ENCODE assay signal across 8 mouse cellular contexts in genomic region chr19:10323362-10323837, GRCm38 (mm10). TPM values are rescaled to one million over a fixed set of nuclear protein-coding genes. Genes with fewer than 3 reads are reported as not detected.
DNase-seq lines count a peak whose midpoint lies in the region; ATAC-seq and TF ChIP-seq lines count a peak whose summit lies in the region.

No protein-coding gene starts in this region.

- 6% methylated on average over 9 of the region's 9 CpGs for WGBS in lung, adult 2 months
- WGBS in lung, postnatal 0 days = 5% methylated on average over 9 of the region's 9 CpGs
- WGBS in stomach, postnatal 0 days = 8% methylated on average over 9 of the region's 9 CpGs

- peaks cover 2% of the 10 kb centered on the region; the same call in 1 of the 2 replicates for H3K4me1 ChIP-seq in lung, adult 2 months (ENCODE audit: control insufficient read depth, insufficient read depth, low read length)
- H3K4me1 ChIP-seq in lung, postnatal 0 days (ENCODE audit: insufficient read depth, low read depth, low read length) = no peaks in the 10 kb centered on the region; the same call in 1 of the 2 replicates
- 0 out of 2 replicates have a peak, but pooled peaks cover 2% of the 10 kb centered on the region for H3K4me1 ChIP-seq in stomach, postnatal 0 days (replicated peaks; ENCODE audit: control insufficient read depth, insufficient read depth)

- TF ChIP-seq CTCF in lung, adult 2 months (IDR thresholded peaks at IDR 0.05; ENCODE audit: insufficient read depth, low read length) = no peak
- TF ChIP-seq CTCF in lung, postnatal 0 days (IDR thresholded peaks at IDR 0.05) = no peak
- no peak for TF ChIP-seq CTCF in stomach, postnatal 0 days (IDR thresholded peaks at IDR 0.05; ENCODE audit: low read depth)

- no peaks in the 10 kb centered on the region for H3K36me3 ChIP-seq in lung, postnatal 0 days (ENCODE audit: insufficient read depth, low read length)
- no peaks in the 10 kb centered on the region for H3K36me3 ChIP-seq in stomach, postnatal 0 days (ENCODE audit: control insufficient read depth, insufficient read depth, low read length)

- ATAC-seq in lung, postnatal 0 days = peak; percentile 79
- ATAC-seq in stomach, postnatal 0 days (ENCODE audit: low FRiP score, low TSS enrichment) = peak; percentile 83

- H3K4me2 ChIP-seq in lung, postnatal 0 days (replicated peaks; ENCODE audit: low read depth, low read length) = no peak overlapping the region
- H3K4me2 ChIP-seq in stomach, postnatal 0 days (replicated peaks; ENCODE audit: low read depth) = no peak overlapping the region

- peak; percentile 87 for TF ChIP-seq EP300 in lung, postnatal 0 days (IDR thresholded peaks at IDR 0.05)
- no peak for TF ChIP-seq EP300 in stomach, postnatal 0 days (optimal IDR thresholded peaks at IDR 0.05)

- intact Hi-C loops in left cerebral cortex, postnatal 14 days (cut with DNase I) = no loop called here

- H3K27ac ChIP-seq in lung, postnatal 0 days (ENCODE audit: low read length) = no peak overlapping the region
- no peak overlapping the region for H3K27ac ChIP-seq in stomach, postnatal 0 days (replicated peaks)

- DNase-seq in adrenal gland, adult 2 months = peak; percentile 63
- no peak for DNase-seq in adrenal gland, postnatal 4 days (ENCODE audit: low spot score in 2 of 2)
- peak; percentile 37 to 69 for DNase-seq in lung, adult 18-20 months
- DNase-seq in lung, adult 2 months = no peak
- DNase-seq in lung, postnatal 0 days (ENCODE audit: low spot score) = peak; percentile 66
- DNase-seq in stomach, postnatal 0 days (ENCODE audit: low spot score) = peak; percentile 76
- DNase-seq in left cerebral cortex, postnatal 14 days (ENCODE audit: low spot score in 2 of 2) = no peak
- no peak for DNase-seq in layer of hippocampus, postnatal 36 days

- TF ChIP-seq POLR2A in lung, adult 2 months (IDR thresholded peaks at IDR 0.05; ENCODE audit: borderline replicate concordance, extremely low read depth, low read depth, low read length) = no peak

- no peak overlapping the region for H3K4me3 ChIP-seq in lung, adult 2 months (replicated peaks; ENCODE audit: extremely low read depth, low read depth, low read length)
- H3K4me3 ChIP-seq in lung, postnatal 0 days (ENCODE audit: low read depth, low read length) = no peak overlapping the region
- H3K4me3 ChIP-seq in stomach, postnatal 0 days (ENCODE audit: low read depth, low read length) = no peak overlapping the region

- H3K27me3 ChIP-seq in lung, postnatal 0 days (replicated peaks; ENCODE audit: insufficient read depth, low read length) = no peaks in the 10 kb centered on the region
- H3K27me3 ChIP-seq in stomach, postnatal 0 days (ENCODE audit: control insufficient read depth, insufficient read depth, low read length) = no peaks in the 10 kb centered on the region

- no peak overlapping the region for H3K9ac ChIP-seq in lung, postnatal 0 days (replicated peaks; ENCODE audit: low read depth)
- H3K9ac ChIP-seq in stomach, postnatal 0 days (ENCODE audit: low read length) = no peak overlapping the region

- no peaks in the 10 kb centered on the region for H3K9me3 ChIP-seq in lung, postnatal 0 days (ENCODE audit: low read length)
- no peaks in the 10 kb centered on the region for H3K9me3 ChIP-seq in stomach, postnatal 0 days (ENCODE audit: control insufficient read depth, low read length)

RNA-seq across cellular contexts. Expression of gene Dagla, which starts 18.7 kb away (rescaled TPM):
- 1 to 10 TPM; 6.5 to 6.8 TPM for total RNA-seq in adrenal gland, adult 2 months (2021)
- polyA plus RNA-seq in adrenal gland, adult 2 months (2012; rRNA removed) = 8.9 and 10.2 TPM in 2 replicates
- total RNA-seq in adrenal gland, postnatal 4 days (2021) = 1 to 10 TPM; 5.2 to 6.4 TPM
- polyA plus RNA-seq in lung, adult 2 months (2012; rRNA removed) = 15.3 TPM in 2 replicates
- 1.2 and 1.4 TPM in 2 replicates for polyA plus RNA-seq in lung, postnatal 0 days (2015; fragmentation: Nextera tagmentation; extraction: Ambion mirVana)
- 1.3 and 1.7 TPM in 2 replicates for polyA plus RNA-seq in stomach, postnatal 0 days (2015; fragmentation: Nextera tagmentation; extraction: Ambion mirVana)
- 10 to 100 TPM; 84.2 to 85.4 TPM for total RNA-seq in left cerebral cortex, postnatal 14 days (2021)
- 100 to 1,000 TPM; 122 to 123 TPM for total RNA-seq in layer of hippocampus, postnatal 36 days (2021)

Comparison
In these comparisons a context has a peak if more than half of its experiments do, and no peak if none do; other contexts are left out.
1. DNase-seq: peak in adrenal gland, adult 2 months (single experiment), lung, adult 18-20 months (2 of 2), lung, postnatal 0 days (single experiment) and stomach, postnatal 0 days (single experiment); none in adrenal gland, postnatal 4 days (0 of 2), lung, adult 2 months (single experiment), left cerebral cortex, postnatal 14 days (0 of 2) and layer of hippocampus, postnatal 36 days (0 of 2).
2. RNA of gene Dagla, which starts 18.7 kb away (total RNA-seq): 122 to 123 TPM in layer of hippocampus, postnatal 36 days and 84.2 to 85.4 TPM in left cerebral cortex, postnatal 14 days; 6.5 to 6.8 TPM in adrenal gland, adult 2 months and 5.2 to 6.4 TPM in adrenal gland, postnatal 4 days; every median in the first group is over 10 times any median in the second.